Mouse (Mus musculus) hindbrain, embryonic 11.5 days (tissue): ENCODE measurements around the gene Abl2. TPM values are rescaled to one million over a fixed set of nuclear protein-coding genes. Genes with fewer than 3 reads are reported as not detected.
"Not testable (repeated sequence)": the region's sequence is repeated elsewhere in the genome, so short reads cannot be mapped to it uniquely, and the experiment has no call there.

Source experiments
- ATAC-seq: fragments of 200-750 bp; cut with Nextera tagmentation; 2 replicates; pipeline ENCODE4 v1.8.0; 2017; ENCODE audit warnings: mild to moderate bottlenecking, moderate TSS enrichment, moderate library complexity; ENCODE audit not compliant: low FRiP score
- DNase-seq: peaks from one replicate; pipeline ENCODE4 v3.0.0-alpha.2; 2015; ENCODE audit warnings: low spot score
- H3K27ac ChIP-seq: fragments of 300-500 bp; sonication (generic); 2 replicates; pipeline ENCODE4 v1.5.1; 2014; ENCODE audit warnings: mild to moderate bottlenecking, low read depth, low read length
- H3K27me3 ChIP-seq: fragments of 300-500 bp; sonication (generic); 2 replicates; pipeline ENCODE4 v1.6.1; 2014; ENCODE audit warnings: mild to moderate bottlenecking, low read length, moderate library complexity, mixed read lengths; ENCODE audit not compliant: control insufficient read depth, insufficient read depth
- H3K36me3 ChIP-seq: fragments of 300-500 bp; sonication (generic); 2 replicates; pipeline ENCODE4 v1.6.1; 2014; ENCODE audit warnings: mild to moderate bottlenecking, low read length, moderate library complexity, mixed read lengths; ENCODE audit not compliant: control insufficient read depth, insufficient read depth
- H3K4me1 ChIP-seq: fragments of 300-500 bp; sonication (generic); replicated peaks from 2 replicates; pipeline ENCODE4 v1.6.1; 2014; ENCODE audit warnings: low read length, mixed read lengths; ENCODE audit not compliant: control insufficient read depth, insufficient read depth
- H3K4me2 ChIP-seq: fragments of 300-500 bp; sonication (generic); replicated peaks from 2 replicates; pipeline ENCODE4 v1.6.1; 2014; ENCODE audit warnings: mild to moderate bottlenecking, low read depth, low read length
- H3K4me3 ChIP-seq: fragments of 300-500 bp; sonication (generic); 2 replicates; pipeline ENCODE4 v1.5.1; 2014; ENCODE audit warnings: low read depth, low read length
- H3K9ac ChIP-seq: fragments of 300-500 bp; sonication (generic); 2 replicates; pipeline ENCODE4 v1.6.1; 2014; ENCODE audit warnings: low read depth, low read length
- H3K9me3 ChIP-seq: fragments of 300-500 bp; sonication (generic); 2 replicates; pipeline ENCODE4 v1.6.1; 2016; ENCODE audit warnings: low read length; ENCODE audit not compliant: control insufficient read depth
- WGBS: fragments of 180-500 bp; shearing (Covaris S2); extraction: QIAGEN DNeasy Blood & Tissue Kit; methylation state at CpG from one replicate; pipeline ENCODE4 v1.1.7; 2014; 5-methylcytosine and 5-hydroxymethylcytosine counted together
- polyA plus RNA-seq: library from polyadenylated mRNA; unstranded; fragments of >200 nt; fragmentation: Nextera tagmentation; extraction: Ambion mirVana; gene quantifications from 2 replicates; pipeline ENCODE4 v1.2.1, GENCODE M21; 2014

Gene Abl2
- polyA plus RNA-seq, 1 experiment from 2014 or later, result 8.0 TPM

DNA sequence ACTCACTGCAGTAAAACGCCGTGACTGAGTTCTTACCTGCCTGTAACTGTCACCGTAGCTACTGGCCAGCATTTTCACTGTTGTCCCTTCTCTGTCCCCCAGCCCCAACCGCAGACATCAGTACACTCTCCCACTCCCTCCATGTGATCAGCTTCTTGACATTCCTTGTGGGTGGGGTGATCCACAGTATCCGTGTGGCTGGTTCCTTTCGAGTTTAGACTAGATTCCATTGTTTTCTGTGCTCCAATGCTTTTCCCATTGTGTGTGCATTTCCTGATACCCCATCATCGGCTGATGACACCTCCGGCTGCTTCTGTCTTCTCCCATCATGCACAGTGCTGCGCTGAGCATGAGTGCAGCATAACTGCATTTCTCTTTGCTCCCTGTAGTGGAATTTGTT, 92.0 kb downstream of the Abl2 start:
- Histone ChIP-seq H3K27me3 (no peaks in the 10 kb centered on the region), H3K27ac (no peak overlapping the region), H3K4me3 (no peak overlapping the region), H3K9me3 (no peaks in the 10 kb centered on the region), H3K36me3 (no peaks in the 10 kb centered on the region), H3K4me1 (no peaks in the 10 kb centered on the region), H3K4me2 (no peak overlapping the region), H3K9ac (no peak overlapping the region)
- DNase-seq (no peak), ATAC-seq (no peak)
- WGBS, result 84% methylated on average over 9 of the region's 9 CpGs

DNA sequence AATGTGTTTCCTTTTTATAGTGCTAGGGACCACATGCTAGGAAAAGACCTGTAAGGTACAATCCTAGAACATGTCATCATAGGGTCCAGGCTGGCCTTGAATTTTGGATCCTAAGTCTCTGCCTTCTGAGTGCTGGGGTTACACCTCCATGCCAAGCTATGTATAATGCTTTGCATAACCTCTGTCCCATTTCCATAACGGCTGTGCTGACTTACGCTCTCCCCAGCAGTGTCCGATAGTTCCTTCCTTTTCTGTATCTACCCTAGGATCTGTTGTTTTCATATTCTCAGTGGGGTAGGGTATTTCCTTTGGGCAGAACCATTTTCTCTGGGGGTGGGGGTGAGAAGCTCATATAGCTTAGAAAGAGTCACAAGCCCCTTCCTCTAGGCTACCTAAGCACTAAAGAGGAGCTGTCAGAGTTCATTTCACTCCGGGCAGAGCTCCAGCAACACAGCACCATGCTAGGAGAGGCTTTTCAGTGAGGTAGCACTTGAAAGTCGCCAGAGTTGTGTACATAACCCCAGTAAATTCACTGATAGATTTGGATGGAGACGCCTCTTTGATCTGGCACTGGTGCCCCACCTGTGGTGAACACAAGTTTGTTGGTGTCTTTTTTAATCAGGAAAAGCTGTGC, 93.7 kb downstream of the Abl2 start:
- no peak for DNase-seq
- H3K9ac ChIP-seq, result no peak overlapping the region
- no peaks in the 10 kb centered on the region for H3K36me3 ChIP-seq
- H3K27ac ChIP-seq, result no peak overlapping the region
- 63% methylated on average over 6 of the region's 6 CpGs for WGBS
- no peak for ATAC-seq
- H3K27me3 ChIP-seq, result no peaks in the 10 kb centered on the region
- H3K4me2 ChIP-seq, result no peak overlapping the region
- no peaks in the 10 kb centered on the region for H3K9me3 ChIP-seq
- no peak overlapping the region for H3K4me3 ChIP-seq
- H3K4me1 ChIP-seq, result no peaks in the 10 kb centered on the region

- no peak overlapping the region for H3K9ac ChIP-seq
- no peak for DNase-seq
- WGBS, result 85% methylated on average over 13 of the region's 13 CpGs
Observed at GRCm38 (mm10) chr1:156654735-156655530, 96.3 kb downstream of the Abl2 start.

GRCm38 (mm10) chr1:156657523-156657922, 98.9 kb downstream of the Abl2 start:
- WGBS, result 89% methylated on average over 4 of the region's 4 CpGs
- Histone ChIP-seq H3K27ac (no peak overlapping the region), H3K4me1 (no peaks in the 10 kb centered on the region), H3K9ac (no peak overlapping the region), H3K27me3 (no peaks in the 10 kb centered on the region), H3K36me3 (no peaks in the 10 kb centered on the region), H3K4me3 (no peak overlapping the region), H3K9me3 (no peaks in the 10 kb centered on the region), H3K4me2 (no peak overlapping the region)
- DNase-seq (no peak), ATAC-seq (no peak)

More at GRCm38 (mm10) chr1:156654735-156655530, 96.3 kb downstream of the Abl2 start:
- H3K4me3 ChIP-seq, result no peak overlapping the region
- no peaks in the 10 kb centered on the region for H3K9me3 ChIP-seq
- no peaks in the 10 kb centered on the region for H3K27me3 ChIP-seq
- H3K36me3 ChIP-seq, result no peaks in the 10 kb centered on the region
- no peak overlapping the region for H3K4me2 ChIP-seq
- no peaks in the 10 kb centered on the region for H3K4me1 ChIP-seq
- H3K27ac ChIP-seq, result no peak overlapping the region
- no peak for ATAC-seq

DNA sequence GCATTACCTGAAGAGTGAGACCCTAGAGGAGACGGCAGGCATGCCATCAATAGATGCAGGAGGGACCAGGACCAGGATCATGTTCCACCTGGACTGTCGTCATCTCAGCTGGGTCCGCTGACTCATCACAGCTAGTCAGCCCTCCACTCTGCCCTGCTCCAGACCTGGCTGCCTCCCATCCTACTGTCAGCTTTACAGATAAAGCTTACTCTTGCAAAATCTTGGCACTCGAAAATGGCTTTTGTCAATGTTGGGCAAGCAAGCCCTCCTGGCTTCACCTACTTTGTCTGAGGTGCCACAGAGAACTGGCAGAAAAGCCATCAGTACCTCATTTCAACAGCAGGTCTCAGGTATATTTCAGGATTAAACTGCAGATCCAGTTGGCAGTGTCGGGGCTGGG, 100.1 kb downstream of the Abl2 start:
- H3K27me3 ChIP-seq, result no peaks in the 10 kb centered on the region
- H3K36me3 ChIP-seq, result no peaks in the 10 kb centered on the region
- no peak overlapping the region for H3K4me2 ChIP-seq
- ATAC-seq, result no peak
- DNase-seq, result no peak
- no peaks in the 10 kb centered on the region for H3K9me3 ChIP-seq
- no peak overlapping the region for H3K9ac ChIP-seq
- H3K4me1 ChIP-seq, result no peaks in the 10 kb centered on the region
- no peak overlapping the region for H3K27ac ChIP-seq
- no peak overlapping the region for H3K4me3 ChIP-seq
- 87% methylated on average over 5 of the region's 5 CpGs for WGBS

DNA sequence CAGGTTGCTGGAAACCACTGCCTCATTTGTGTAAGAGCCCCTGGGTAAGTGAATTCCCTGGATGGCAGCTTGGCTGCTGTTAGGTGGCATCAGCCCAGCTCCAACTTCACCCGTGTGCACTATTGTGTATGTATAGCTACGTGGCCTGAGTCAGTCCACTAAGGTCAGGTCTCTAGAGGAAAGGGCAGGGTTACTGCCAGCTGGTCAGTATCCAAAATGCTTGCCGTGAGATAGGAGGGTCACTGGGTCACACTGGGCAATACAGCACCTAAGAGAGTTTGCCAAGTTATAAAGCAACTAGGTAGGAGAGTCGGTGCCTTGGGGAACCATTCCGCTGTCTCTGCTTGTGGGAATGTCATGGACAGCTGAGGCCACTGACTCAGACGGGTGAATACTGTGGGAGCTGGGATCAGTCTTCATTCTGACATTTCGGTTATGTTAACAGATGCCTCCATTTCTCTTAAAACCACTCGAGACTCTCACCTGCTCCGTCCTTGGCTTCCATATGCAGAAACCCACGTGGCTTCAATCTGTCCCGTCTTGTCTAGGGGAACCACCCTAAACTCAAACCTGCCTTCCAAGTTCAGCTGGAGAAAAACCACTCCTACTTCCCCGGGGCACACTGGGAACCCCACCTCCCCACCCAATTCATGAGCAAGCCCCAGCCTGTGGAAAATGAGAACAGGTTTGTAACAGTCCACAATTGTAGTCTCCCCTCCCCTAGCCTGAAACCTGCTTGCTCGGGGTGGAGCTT, 101.5 kb downstream of the Abl2 start:
- H3K4me3 ChIP-seq, result no peak overlapping the region
- DNase-seq (no peak), ATAC-seq (no peak)
- H3K9ac ChIP-seq, result no peak overlapping the region
- H3K27ac ChIP-seq, result no peak overlapping the region
- H3K4me2 ChIP-seq, result no peak overlapping the region
- no peaks in the 10 kb centered on the region for H3K36me3 ChIP-seq
- WGBS, result 86% methylated on average over 13 of the region's 13 CpGs
- H3K9me3 ChIP-seq, result no peaks in the 10 kb centered on the region
- H3K4me1 ChIP-seq, result no peaks in the 10 kb centered on the region
- no peaks in the 10 kb centered on the region for H3K27me3 ChIP-seq

DNA sequence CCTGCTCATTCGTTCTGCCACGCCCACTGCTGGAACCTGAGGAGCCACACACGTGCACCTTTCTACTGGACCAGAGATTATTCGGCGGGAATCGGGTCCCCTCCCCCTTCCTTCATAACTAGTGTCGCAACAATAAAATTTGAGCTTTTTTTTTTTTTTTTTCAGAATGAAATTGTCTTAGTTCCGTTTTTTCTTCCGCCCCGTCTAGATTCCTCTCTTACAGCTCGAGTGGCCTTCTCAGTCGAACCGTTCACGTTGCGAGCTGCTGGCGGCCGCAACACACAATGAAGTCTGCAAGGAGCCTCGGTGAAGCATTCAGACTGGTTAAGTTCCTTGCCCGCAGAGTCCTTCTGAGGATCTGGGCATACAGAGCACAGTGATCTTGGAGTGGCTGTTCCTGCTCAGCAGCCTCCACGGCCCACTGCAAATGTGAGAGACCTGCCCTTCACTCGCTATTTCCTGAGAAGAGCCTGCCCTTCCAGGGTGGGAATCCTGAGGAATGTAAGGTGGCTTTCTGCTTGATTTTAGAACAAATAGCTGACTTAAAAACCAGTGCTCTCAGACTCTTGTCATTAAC, 102.2 kb downstream of the Abl2 start:
- H3K36me3 ChIP-seq, H3K27me3 ChIP-seq, H3K4me2 ChIP-seq, H3K4me1 ChIP-seq, H3K4me3 ChIP-seq, DNase-seq, H3K27ac ChIP-seq, H3K9ac ChIP-seq, H3K9me3 ChIP-seq, ATAC-seq: not testable (repeated sequence)
- 82% methylated on average over 16 of the region's 21 CpGs for WGBS

- no peak for ATAC-seq
- Histone ChIP-seq H3K36me3 (no peaks in the 10 kb centered on the region), H3K4me3 (no peak overlapping the region), H3K27ac (no peak overlapping the region), H3K4me1 (no peaks in the 10 kb centered on the region), H3K27me3 (no peaks in the 10 kb centered on the region), H3K9ac (no peak overlapping the region), H3K4me2 (no peak overlapping the region), H3K9me3 (no peaks in the 10 kb centered on the region)
- DNase-seq, result no peak
- WGBS, result 85% methylated on average over 8 of the region's 8 CpGs
Observed at GRCm38 (mm10) chr1:156665777-156666176, 107.2 kb downstream of the Abl2 start.
